Mouse (Mus musculus): ENCODE measurements around the gene Sptb.

The Sptb gene

DNA sequence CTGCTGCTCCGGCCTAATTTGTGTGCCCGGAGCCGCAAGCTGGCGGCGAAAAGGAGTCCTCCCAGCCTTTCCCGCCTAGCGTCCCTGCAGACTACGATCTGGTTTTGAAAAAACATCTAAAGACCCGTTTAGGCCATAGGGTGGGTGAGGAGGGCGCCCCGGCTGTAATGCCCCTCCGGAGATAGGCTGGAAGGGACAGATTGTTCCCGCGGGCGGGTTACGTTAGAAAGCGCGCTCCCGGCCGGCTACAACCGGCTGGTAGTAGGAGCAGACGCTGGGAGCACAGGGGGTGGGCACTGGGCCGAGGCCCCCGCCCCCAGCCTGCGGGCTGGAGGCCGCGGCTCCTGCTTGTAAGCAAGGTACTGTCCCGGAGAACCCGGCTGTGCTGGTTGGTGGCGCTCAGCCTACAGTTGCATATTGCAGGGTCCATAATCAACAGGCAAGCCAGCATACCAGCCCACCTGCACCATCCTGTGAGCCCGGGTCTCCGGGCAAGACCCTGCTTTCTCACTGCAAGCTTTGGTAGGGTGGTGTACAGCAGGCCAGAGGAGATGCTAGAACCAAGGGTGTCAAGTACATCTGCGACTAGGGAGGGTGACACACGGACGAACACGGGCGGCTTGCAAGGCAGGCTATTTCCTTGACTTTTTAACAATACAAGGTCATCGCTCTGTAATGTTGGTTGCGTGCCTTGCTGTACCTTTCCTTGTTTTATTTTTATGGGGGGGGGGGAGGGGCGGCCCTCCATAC is at the start of gene Sptb:
TSS of gene Sptb (minus strand) at position 197 of the 750 bp plus-strand sequence.
- peak; percentile 55 for DNase-seq (ENCODE audit: low read depth, low spot score)

DNA sequence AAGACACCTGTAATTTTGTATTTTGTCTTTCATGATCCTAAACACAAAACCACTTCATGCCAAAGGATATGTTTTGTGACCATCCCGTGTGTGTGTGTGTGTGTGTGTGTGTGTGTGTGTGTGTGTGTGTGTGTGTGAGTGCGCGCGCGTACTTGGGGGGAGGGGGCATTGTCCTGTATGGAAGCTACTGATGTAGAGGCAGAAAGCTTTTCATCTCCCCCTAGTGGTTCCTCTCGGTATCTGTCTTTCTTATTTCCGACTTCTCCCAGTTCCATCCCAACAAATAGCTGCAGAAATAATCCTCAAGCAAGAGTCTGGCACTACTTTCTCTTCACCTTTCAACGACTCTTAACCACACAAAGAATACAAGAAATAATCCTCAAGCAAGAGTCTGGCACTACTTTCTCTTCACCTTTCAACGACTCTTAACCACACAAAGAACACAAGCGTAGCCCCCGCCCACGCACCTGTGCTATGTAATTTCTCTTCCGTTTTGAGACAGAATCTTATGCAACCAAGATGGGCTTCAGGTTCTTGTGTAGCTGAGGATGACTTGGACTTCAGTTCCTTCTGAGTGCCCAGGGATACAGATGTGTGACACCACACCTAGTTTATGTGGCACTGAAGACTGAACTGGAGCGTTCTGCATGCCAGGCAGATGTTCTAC is 42.4 kb upstream of the Sptb start:
- peak; percentile 87 for DNase-seq (ENCODE audit: low read depth, low spot score)

- DNase-seq (ENCODE audit: low read depth, low spot score): no peak
Observed at GRCm38 (mm10) chr12:76750866-76751459, 40.6 kb upstream of the Sptb start.

- no peak for DNase-seq (ENCODE audit: low read depth, low spot score)
Observed at GRCm38 (mm10) chr12:76727955-76728354, 17.6 kb upstream of the Sptb start.

DNA sequence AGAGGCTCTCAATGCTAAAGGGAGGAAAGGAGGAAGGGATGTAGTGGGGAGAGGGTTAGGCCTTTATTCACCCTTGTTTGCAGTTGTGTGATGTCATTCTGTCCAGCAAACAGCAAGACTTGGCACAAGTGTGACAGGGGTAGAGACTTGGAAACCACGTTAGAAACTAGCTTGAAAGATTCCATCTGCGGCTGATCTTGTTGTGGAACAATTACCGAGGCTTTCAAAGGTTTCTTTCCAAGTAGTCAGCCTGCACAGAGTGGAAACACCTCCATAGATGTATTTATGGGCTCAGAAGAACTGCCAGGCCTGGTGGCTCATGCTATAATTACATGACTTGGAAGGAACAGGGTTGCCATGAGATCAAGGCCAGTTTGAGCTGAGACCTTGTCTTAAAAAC is 11.7 kb upstream of the Sptb start:
- DNase-seq (ENCODE audit: low read depth, low spot score): no peak

DNA sequence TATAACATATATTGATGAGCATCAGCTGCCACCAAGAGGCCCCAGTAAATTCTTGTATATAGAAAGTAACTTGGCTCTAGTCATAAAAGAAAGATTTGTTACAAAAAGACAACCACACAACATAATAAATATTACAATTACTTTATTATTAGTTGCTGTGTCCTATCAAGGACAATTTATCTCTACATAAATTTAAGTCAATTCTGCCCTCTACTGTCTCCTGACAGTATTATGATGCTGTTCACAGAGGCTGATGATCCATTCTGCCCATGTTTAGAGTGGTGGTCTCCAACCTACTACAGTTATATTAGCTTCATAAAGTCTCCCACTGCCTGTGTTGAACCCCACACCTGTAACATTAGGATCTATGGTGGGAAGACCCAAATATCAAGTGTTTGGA is 10.2 kb upstream of the Sptb start:
- DNase-seq (ENCODE audit: low read depth, low spot score): no peak

- no peak for DNase-seq (ENCODE audit: low read depth, low spot score)
Observed at GRCm38 (mm10) chr12:76718384-76718783, 8.0 kb upstream of the Sptb start.

DNA sequence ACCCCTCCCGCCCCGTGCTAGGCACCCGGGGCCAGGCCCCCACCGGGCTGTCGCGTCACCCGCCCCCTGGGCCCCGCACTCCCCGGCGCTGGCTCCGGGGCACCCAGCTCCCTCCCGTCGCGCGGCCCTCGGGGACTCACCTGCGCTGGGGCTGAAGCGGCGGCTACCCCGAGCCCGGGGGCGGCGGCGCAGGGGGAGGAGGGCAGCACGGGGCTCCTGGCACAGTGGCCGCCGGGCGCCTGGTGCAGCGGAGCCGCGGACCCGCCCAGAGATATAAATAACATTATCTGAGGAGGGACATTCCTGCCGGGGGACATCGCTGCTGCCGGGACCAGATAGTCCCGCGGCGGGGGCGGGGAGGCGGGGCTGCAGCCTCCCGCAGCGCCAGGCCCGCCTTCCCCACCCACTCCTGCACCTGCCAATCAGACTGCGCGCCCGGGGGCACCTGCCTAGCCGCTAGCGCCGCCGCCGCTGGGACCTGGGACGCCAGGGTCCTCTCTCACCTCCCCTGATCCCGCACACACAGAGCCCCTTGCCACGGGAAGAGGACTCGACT is 474 bp downstream of the Sptb start:
- peak; percentile 75 for DNase-seq (ENCODE audit: low read depth, low spot score)

DNA sequence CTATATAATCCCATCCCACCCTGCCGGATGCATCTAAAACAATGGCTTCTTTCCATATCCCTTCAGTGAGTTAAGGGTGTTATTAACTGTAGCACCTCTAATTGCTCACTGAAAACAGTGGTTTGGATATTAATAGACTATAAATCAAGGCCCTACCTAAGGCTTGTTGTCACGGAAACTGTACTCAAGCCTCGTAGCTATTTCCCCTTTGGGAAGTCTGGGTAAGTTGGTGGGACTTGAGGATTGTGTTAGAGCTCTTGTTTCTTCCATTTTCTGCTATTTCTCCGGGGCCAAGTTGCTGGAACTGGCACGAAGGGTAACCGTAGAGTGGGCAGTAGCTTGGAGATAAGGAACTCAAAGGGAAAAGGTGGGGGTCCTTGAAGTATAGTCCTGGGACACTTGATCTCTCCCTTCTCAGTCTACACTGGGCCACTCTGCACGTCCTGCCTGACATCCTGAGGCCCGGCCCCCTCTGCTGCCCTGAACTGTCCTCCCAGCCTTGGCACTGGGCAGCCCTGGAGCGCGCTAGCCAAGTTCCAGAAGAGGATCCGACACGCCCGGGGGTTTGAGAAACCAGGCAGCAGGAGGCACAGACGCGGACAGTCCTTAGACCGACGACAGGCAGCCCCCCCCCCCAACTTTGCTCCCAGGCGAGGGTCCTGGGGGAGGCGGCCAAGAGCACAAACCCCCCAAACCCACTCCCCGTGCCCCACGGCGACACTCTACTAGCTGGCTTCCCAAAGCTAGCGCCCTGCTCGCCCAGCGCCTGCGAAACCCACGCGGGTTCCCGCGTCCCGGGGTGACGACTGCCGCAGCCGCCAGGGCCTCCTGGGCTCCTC is 1.2 kb downstream of the Sptb start:
- no peak for DNase-seq (ENCODE audit: low read depth, low spot score)

DNA sequence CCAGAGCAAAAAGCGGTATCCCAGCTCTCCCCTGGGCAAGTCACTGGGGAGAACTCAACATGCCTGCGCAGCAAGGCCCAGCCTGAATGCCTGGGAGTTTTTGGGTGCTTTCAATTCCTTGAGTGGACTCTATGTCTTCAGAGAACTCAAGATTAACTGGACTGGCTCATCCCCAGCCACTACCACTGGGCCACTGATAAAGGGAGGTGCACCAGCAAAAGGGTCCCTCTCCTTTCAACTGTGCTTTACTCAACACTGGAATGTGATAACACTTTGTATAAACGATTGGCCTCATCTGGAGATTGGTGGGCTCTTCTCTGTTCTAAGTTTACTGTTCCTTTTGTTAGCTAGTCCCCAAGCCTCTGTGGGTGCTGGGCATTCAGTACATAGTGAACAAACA is 2.2 kb downstream of the Sptb start:
- DNase-seq (ENCODE audit: low read depth, low spot score): no peak

DNA sequence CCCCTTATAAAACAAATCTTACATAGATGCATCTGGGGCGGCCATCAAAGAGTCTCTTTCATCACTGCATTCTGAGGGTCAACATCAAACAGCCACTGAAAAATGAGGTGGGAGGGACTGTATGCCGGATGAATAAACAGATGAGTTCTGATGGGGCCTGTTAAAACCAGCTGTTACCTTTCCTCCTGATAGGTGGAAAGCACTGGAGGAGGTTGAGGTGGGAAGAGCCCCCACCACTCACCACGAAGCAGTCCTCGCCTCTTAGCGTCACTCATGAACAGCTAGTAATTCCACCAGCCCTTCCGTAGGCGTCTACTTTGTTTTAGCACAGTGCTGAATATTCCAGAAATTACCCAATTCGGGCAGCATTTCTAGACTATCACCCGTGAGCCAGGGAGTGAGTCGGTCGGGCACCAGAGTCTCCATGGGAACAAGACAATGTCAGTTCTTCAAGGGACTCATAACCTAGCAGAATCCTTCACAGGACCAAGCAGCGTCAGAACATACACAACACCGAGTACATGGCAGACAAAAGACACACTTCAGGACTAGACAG is 13.9 kb downstream of the Sptb start:
- DNase-seq (ENCODE audit: low read depth, low spot score): no peak

DNA sequence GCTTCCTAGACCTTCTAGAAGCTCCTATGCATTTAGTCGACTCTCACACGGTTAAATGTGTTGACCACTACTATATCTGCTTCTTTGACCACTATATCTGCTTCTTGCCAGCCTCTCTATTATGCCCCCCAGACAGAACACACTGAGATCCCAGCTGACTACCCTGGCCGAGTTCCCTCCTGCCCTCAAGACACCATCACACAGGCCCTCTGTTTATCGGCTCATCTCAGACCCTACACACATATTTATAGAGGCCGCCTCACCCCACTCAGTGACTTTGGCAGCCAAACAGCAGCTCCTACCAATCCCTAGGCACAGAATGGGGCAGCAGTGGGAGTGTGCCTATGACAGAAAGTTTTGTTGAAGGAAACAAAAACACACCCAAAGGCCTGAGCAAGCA is 14.6 kb downstream of the Sptb start:
- no peak for DNase-seq (ENCODE audit: low read depth, low spot score)

DNA sequence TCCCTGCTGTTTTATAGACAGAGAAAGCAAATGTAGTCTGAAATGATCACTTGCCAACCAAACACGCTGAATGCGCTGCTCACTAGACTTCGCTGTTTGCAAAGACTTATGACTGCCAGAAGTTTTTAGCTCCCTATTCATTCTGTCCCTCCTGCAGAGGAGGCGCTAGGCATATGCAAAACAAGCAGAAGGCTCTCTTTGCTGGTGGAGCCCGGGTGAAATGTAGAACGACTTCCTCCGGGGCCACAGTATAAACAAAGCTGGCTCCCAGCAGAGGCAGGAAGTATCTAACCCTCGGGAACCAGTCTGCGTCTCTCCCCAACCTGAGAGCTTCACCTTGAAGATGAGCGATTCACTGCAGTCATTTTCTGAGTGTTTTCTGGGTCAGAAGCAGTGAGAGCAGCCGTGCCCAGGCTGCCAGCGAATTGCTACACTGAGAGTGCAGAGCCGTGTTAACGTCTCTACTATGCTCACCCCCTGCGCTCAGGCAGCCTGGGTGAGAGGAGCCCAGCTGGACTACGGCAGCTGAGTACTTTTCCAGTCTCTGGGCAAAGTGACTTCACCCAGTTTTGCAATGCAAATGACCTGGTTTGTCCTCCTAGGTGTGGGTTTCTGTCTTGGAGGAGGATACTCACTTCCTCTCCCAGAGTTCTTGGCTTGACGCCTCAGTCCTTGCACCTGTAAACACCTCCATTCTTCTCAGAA is 15.4 kb downstream of the Sptb start:
- DNase-seq (ENCODE audit: low read depth, low spot score): peak; percentile 53

GRCm38 (mm10) chr12:76687498-76688200 is 22.7 kb downstream of the Sptb start:
- DNase-seq (ENCODE audit: low read depth, low spot score): no peak

GRCm38 (mm10) chr12:76685647-76686046 is 24.7 kb downstream of the Sptb start:
- DNase-seq (ENCODE audit: low read depth, low spot score): no peak

DNA sequence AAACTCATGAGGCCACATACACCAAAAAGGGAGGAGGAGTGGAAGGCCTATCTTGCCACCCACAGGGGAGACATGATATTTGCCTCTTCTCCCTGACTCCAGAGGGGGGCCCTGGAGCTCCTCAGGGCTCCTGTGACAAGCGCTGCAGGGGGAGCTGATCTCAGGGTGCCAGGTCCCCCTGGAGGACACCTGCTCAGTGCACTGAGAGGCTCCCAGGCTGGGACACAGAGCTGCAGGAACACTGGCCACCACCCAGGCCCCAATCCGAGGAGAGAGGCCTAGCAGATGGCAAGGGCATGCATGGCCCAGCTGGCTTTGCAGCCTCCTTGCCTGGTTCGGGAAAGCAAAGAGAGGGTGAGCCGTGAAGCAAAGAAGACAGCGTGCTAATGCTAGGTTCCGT is 25.9 kb downstream of the Sptb start:
- DNase-seq (ENCODE audit: low read depth, low spot score): no peak

DNA sequence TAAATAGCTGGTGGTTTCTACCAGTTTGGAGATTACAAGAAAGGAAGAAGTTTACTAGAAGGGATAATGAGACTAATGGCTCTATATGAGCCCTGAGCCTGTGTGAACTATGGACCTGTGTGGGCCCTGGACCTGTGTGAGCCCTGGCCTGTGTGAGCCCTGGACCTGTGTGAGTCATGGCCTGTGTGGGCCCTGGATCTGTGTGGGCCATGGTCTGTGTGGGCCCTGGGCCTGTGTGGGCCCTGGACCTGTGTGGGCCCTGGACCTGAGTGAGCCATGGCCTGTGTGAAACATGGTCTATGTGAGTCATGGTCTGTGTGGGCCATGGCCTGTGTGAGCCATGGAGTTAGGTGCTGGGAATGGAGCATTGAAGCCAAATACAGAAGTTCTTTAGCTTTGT is 28.4 kb downstream of the Sptb start:
- DNase-seq (ENCODE audit: low read depth, low spot score): no peak

DNA sequence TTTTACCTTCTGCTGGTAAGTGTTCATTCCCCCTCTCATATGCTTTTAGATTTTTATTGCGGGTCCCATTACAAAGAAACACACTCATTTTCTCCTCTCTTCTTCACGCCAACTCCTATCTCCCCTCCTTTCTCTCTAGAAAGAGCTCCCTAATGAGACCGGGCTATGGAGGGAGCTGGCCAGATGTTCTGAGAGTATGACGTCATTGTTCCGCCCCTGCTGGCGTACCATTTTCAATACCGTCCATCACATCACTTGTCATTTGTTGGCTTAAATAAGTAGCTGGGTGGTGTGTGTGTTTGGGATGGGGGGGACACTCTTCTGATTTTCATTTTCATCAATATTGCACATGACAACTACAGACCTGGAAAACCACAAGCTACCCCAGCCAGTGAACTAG is 33.3 kb downstream of the Sptb start:
- no peak for DNase-seq (ENCODE audit: low read depth, low spot score)

GRCm38 (mm10) chr12:76676477-76676876 is 33.9 kb downstream of the Sptb start:
- DNase-seq (ENCODE audit: low read depth, low spot score): no peak

- no peak for DNase-seq (ENCODE audit: low read depth, low spot score)
Observed at GRCm38 (mm10) chr12:76675364-76675763, 35.0 kb downstream of the Sptb start.

All from CD4-positive helper T cell, adult 2 months (primary cell).